Mouse (Mus musculus) regulatory T cell (primary cell): ENCODE measurements around the gene Ubb.

ENCODE experiments used
- in situ Hi-C: fragments of 300-600 bp; cut with MboI, MseI; formaldehyde crosslinking; loops from one replicate; pipeline ENCODE4 v1.15.1; 2025; ENCODE audit warnings: high pct_unique_total_duplicates

The Ubb gene

GRCm38 (mm10) chr11:62583031-62583430 is 32.1 kb downstream of the Ubb start:
- in situ Hi-C loops, result no loop called here

- in situ Hi-C loops, result loop anchor here (5.0 kb wide), 1 partner anchor 102 kb away; no protein-coding TSS in a partner anchor
Observed at GRCm38 (mm10) chr11:62584671-62585206, 33.8 kb downstream of the Ubb start.

GRCm38 (mm10) chr11:62587034-62587433 is 36.1 kb downstream of the Ubb start:
- in situ Hi-C loops, result loop anchor here (5.0 kb wide), 1 partner anchor 105 kb away; no protein-coding TSS in a partner anchor

- in situ Hi-C loops, result loop anchor here (5.0 kb wide), 1 partner anchor 107 kb away; no protein-coding TSS in a partner anchor
Observed at GRCm38 (mm10) chr11:62589391-62589790, 38.4 kb downstream of the Ubb start.

GRCm38 (mm10) chr11:62591026-62591425 is 40.1 kb downstream of the Ubb start:
- in situ Hi-C loops, result no loop called here

GRCm38 (mm10) chr11:62591904-62592575 is 41.1 kb downstream of the Ubb start:
- in situ Hi-C loops, result no loop called here

- in situ Hi-C loops, result no loop called here
Observed at GRCm38 (mm10) chr11:62598571-62598970, 47.6 kb downstream of the Ubb start.

GRCm38 (mm10) chr11:62601732-62602618 is 51.0 kb downstream of the Ubb start:
- in situ Hi-C loops, result no loop called here
